Mouse (Mus musculus): ENCODE measurements around the gene Cx3cr1.

DNA sequence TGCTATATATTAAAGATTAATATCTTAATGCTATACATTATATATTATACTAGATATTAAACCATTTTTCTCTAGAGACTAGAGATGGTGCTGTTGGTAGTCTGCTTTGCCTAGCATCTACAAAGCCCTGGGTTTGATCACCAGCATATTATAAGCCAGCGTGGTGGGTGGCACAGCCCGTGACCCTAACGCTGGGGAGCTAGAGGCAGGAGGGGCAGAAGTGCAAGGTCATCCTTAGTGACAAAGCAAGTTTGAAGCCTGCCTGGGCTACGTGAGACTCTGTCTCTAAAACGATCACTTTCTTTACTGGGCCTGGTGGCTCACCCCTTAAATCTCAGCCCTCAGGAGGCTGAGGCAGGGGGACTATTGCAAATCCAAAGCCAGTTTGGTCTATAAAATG lies 66.8 kb downstream of the Cx3cr1 start:
- no peak for TF ChIP-seq POLR2AphosphoS2 (IDR thresholded peaks at IDR 0.05; ENCODE audit: insufficient read length, low read depth)
- no peak for TF ChIP-seq MYOG (IDR thresholded peaks at IDR 0.05; ENCODE audit: control insufficient read depth in 1 of 3, insufficient read depth in 1 of 3, insufficient read length in 2 of 3, low read depth in 2 of 3)
- TF ChIP-seq TCF12 (IDR thresholded peaks at IDR 0.05; ENCODE audit: insufficient read depth, poor library complexity, severe bottlenecking) = no peak
- TF ChIP-seq POLR2A (IDR thresholded peaks at IDR 0.05; ENCODE audit: insufficient read length, low read depth) = no peak
- TF ChIP-seq MAX (IDR thresholded peaks at IDR 0.05; ENCODE audit: low read depth) = no peak
